Mouse (Mus musculus): ENCODE results near the gene Arf1. TPM values are rescaled to one million over a fixed set of nuclear protein-coding genes. Genes with fewer than 3 reads are reported as not detected.

Gene Arf1
- polyA plus RNA-seq, 1 experiment from 2014 or later, result 611 TPM

DNA sequence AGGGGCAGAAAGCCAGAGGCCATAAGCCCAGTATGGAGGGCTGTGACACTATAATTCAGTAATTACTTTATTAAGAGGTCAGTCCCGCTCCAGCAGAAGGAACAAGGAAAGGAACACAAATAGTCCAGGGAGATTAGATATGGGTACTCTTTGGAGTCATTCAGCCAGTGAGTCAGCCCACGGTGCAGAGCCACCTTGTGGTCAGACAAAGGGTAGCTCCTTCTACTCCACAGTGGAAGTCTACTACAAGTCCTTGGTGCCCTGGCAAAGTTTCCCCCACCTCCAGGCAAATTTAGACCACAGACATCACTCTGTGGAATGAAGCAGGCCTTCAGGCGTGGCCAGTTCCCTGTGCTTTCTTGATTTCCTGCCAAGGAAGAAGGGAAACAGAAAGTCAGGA is 44.2 kb downstream of the Arf1 start:
- no peak overlapping the region for H3K9ac ChIP-seq
- ATAC-seq (ENCODE audit: low FRiP score) (no peak), DNase-seq (ENCODE audit: low spot score) (peak; percentile 73)
- peaks cover 44% of the 10 kb centered on the region for H3K36me3 ChIP-seq (replicated peaks; ENCODE audit: control insufficient read depth, insufficient read depth)
- WGBS, result 32% methylated on average over 3 of the region's 3 CpGs
- H3K4me3 ChIP-seq (replicated peaks; ENCODE audit: low read length), result no peak overlapping the region
- H3K4me1 ChIP-seq (replicated peaks; ENCODE audit: control insufficient read depth, insufficient read depth, low read length), result no peaks in the 10 kb centered on the region
- no peak overlapping the region for H3K27ac ChIP-seq
- H3K9me3 ChIP-seq (ENCODE audit: control insufficient read depth, low read length), result no peaks in the 10 kb centered on the region
- no peak overlapping the region for H3K4me2 ChIP-seq (replicated peaks)
- peaks cover 4% of the 10 kb centered on the region for H3K27me3 ChIP-seq (ENCODE audit: control insufficient read depth, insufficient read depth, low read length)

DNA sequence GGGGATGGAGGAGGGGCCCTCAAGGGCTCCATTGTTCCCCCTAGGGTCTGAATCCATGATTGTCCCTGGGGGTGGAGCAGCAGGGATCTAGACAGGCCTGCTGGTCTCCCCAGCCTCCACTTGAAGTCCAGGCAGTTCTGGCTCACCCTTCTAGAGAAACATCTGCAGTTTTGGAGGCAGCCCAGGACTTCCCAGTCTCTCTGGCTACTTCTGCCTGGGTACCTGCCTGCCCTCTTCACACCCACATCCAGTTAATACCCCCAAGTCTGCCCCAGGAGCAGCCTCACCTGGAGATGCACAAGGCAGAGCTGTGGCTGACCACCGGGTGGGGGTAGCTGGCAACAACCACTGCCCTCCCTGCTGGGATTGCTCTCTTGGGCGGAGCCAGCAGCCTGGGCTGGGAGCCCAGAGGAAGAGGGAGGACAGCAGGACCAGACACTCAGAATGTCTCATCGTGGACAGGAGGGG is 45.2 kb downstream of the Arf1 start, which contains the start of gene Gjc2:
Gene Gjc2 (minus strand): TSS at position 350 of the 468 bp plus-strand sequence.
- Histone ChIP-seq H3K4me1 (replicated peaks; ENCODE audit: control insufficient read depth, insufficient read depth, low read length) (no peaks in the 10 kb centered on the region), H3K9ac (no peak within 1 kb of the TSS), H3K27me3 (ENCODE audit: control insufficient read depth, insufficient read depth, low read length) (peaks cover 13% of the 10 kb centered on the region), H3K4me3 (replicated peaks; ENCODE audit: low read length) (no peak within 1 kb of the TSS), H3K4me2 (replicated peaks) (no peak within 1 kb of the TSS), H3K9me3 (ENCODE audit: control insufficient read depth, low read length) (no peaks in the 10 kb centered on the region), H3K27ac (no peak within 1 kb of the TSS), H3K36me3 (replicated peaks; ENCODE audit: control insufficient read depth, insufficient read depth) (peaks cover 44% of the 10 kb centered on the region)
- no peak for DNase-seq (ENCODE audit: low spot score)
- whole genome bisulfite sequencing, result 45% methylated on average over 3 of the region's 3 CpGs
- no peak for ATAC-seq (ENCODE audit: low FRiP score)

DNA sequence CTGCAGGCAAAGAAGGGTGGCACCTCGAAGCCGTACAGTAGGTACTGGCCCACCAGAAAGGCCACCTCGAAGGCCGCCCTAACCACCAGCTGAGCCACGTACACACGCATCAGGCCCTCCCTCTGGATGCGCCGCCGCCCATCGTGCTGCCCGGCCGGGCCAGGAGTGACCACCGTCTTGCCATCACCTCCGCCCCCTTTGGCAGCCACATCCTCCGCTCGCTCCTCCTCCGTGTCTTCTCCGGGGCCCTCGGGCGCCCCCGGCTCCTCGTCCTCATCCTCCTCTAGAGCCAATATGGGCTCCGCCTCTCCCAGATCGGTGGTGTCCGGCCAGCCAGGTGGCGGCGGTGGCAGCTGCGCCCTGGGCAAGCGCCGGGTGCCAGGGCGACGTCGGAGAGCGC is 51.1 kb downstream of the Arf1 start:
- no peak overlapping the region for H3K27ac ChIP-seq
- no peak for DNase-seq (ENCODE audit: low spot score)
- WGBS, result 10% methylated on average over 34 of the region's 34 CpGs
- H3K4me1 ChIP-seq (replicated peaks; ENCODE audit: control insufficient read depth, insufficient read depth, low read length), result no peaks in the 10 kb centered on the region
- no peak for ATAC-seq (ENCODE audit: low FRiP score)
- no peak overlapping the region for H3K9ac ChIP-seq
- H3K27me3 ChIP-seq (ENCODE audit: control insufficient read depth, insufficient read depth, low read length), result peaks cover 49% of the 10 kb centered on the region
- no peaks in the 10 kb centered on the region for H3K9me3 ChIP-seq (ENCODE audit: control insufficient read depth, low read length)
- H3K36me3 ChIP-seq (replicated peaks; ENCODE audit: control insufficient read depth, insufficient read depth), result no peaks in the 10 kb centered on the region
- H3K4me2 ChIP-seq (replicated peaks), result no peak overlapping the region
- no peak overlapping the region for H3K4me3 ChIP-seq (replicated peaks; ENCODE audit: low read length)

DNA sequence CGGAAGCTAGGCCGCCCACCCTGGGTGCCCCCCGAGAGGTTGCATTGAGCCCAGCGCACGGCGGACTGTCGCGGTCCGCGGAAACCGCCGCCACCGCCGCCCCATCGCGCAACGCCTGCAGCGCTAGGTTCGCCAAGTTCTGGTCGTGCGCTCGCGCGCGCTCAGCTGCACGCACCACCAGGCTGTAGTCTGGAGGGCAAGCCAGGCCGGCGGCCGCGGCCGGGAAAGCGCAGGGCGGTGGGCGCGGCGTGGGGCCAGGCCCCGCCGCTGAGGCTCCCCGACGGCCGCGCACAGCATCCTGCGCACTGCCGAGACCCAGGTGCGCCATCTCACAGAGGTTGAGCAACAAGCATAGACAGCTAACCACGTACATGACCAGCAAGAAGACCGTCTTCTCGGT is 51.6 kb downstream of the Arf1 start:
- no peak overlapping the region for H3K4me2 ChIP-seq (replicated peaks)
- H3K4me1 ChIP-seq (replicated peaks; ENCODE audit: control insufficient read depth, insufficient read depth, low read length), result no peaks in the 10 kb centered on the region
- ATAC-seq (ENCODE audit: low FRiP score) (no peak), DNase-seq (ENCODE audit: low spot score) (no peak)
- peaks cover 49% of the 10 kb centered on the region for H3K27me3 ChIP-seq (ENCODE audit: control insufficient read depth, insufficient read depth, low read length)
- WGBS, result 4% methylated on average over 48 of the region's 48 CpGs
- no peak overlapping the region for H3K9ac ChIP-seq
- no peak overlapping the region for H3K4me3 ChIP-seq (replicated peaks; ENCODE audit: low read length)
- no peaks in the 10 kb centered on the region for H3K36me3 ChIP-seq (replicated peaks; ENCODE audit: control insufficient read depth, insufficient read depth)
- H3K27ac ChIP-seq, result no peak overlapping the region
- no peaks in the 10 kb centered on the region for H3K9me3 ChIP-seq (ENCODE audit: control insufficient read depth, low read length)

DNA sequence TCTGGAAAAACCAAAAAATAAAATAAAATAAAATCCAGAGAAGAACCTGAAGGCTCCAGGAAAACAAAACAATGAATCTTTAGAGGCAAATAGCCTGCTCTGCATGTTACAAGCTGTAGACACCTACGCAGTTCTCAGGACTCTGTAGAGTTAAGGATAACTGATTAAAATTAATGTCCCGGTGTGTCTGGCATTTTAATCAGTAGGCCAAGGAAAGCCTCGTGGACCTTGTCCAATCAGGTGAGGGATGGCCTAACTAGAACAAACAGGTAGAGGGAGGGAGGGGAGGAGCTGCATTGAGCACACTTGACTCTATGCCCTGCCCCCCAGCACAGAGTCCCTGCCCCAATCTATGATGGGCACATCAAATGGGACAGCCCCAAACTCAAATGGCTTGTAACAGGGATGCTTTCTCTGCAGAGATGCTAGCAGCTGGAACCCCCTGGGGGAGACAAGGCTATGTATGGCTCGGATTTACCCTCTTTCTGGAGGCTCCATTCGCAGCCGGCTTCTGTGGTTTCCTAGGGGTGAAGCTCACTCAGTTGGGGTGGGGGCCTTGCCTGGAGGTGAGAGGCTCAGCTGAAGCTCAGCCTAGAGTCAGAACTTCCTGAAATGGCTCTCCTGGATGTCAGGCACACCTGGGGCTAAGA is 53.8 kb downstream of the Arf1 start:
- H3K4me3 ChIP-seq (replicated peaks; ENCODE audit: low read length), result no peak overlapping the region
- no peak overlapping the region for H3K4me2 ChIP-seq (replicated peaks)
- no peaks in the 10 kb centered on the region for H3K4me1 ChIP-seq (replicated peaks; ENCODE audit: control insufficient read depth, insufficient read depth, low read length)
- DNase-seq (ENCODE audit: low spot score), result no peak
- H3K9me3 ChIP-seq (ENCODE audit: control insufficient read depth, low read length), result no peaks in the 10 kb centered on the region
- H3K27me3 ChIP-seq (ENCODE audit: control insufficient read depth, insufficient read depth, low read length), result peaks cover 49% of the 10 kb centered on the region
- no peaks in the 10 kb centered on the region for H3K36me3 ChIP-seq (replicated peaks; ENCODE audit: control insufficient read depth, insufficient read depth)
- no peak overlapping the region for H3K9ac ChIP-seq
- 52% methylated on average over 6 of the region's 6 CpGs for WGBS
- no peak overlapping the region for H3K27ac ChIP-seq
- no peak for ATAC-seq (ENCODE audit: low FRiP score)

DNA sequence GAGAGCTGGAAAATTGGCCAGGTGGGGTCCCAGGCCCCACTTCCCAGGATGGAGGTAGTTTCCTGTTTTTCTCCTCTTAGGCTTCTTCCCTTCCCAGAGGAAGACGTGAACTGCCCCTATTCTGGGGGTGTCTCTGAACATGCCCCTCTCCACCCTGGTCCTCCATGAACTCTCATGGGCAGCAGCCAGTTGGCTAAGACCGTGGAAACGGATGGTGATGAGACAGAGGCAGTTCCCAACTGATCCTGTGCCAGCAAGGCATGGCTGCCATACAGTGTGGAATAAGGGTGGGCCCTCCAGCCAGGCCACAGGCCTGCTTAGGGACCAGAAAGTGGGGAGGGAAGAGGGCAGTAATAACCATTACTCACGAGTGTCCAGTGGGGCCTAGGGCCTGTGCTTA is 57.5 kb downstream of the Arf1 start:
- WGBS, result 80% methylated on average over 4 of the region's 4 CpGs
- Histone ChIP-seq H3K4me1 (replicated peaks; ENCODE audit: control insufficient read depth, insufficient read depth, low read length) (no peaks in the 10 kb centered on the region), H3K27me3 (ENCODE audit: control insufficient read depth, insufficient read depth, low read length) (peaks cover 13% of the 10 kb centered on the region), H3K4me3 (replicated peaks; ENCODE audit: low read length) (no peak overlapping the region), H3K9ac (no peak overlapping the region), H3K36me3 (replicated peaks; ENCODE audit: control insufficient read depth, insufficient read depth) (no peaks in the 10 kb centered on the region), H3K27ac (no peak overlapping the region), H3K4me2 (replicated peaks) (no peak overlapping the region), H3K9me3 (ENCODE audit: control insufficient read depth, low read length) (no peaks in the 10 kb centered on the region)
- ATAC-seq (ENCODE audit: low FRiP score) (no peak), DNase-seq (ENCODE audit: low spot score) (no peak)

DNA sequence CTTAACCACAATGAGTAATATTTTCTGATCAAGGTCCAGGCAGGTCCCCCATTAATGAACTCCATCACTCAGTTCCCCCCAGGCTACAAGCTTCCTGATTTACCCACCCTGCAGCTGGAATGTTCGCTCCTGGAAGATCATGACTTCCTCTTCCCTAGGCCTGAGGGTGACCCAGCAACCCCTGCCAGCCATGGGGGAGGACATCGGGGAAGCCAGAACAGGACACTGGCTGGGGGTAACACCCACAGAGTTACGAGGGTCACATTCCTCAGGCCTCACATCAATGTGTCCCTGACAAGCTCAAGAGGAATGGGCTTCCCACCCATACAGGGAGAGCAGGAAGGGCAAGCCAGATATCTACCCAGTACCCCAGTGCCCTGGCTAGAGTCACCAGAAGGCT is 58.3 kb downstream of the Arf1 start:
- H3K4me3 ChIP-seq (replicated peaks; ENCODE audit: low read length), result no peak overlapping the region
- DNase-seq (ENCODE audit: low spot score) (no peak), ATAC-seq (ENCODE audit: low FRiP score) (no peak)
- H3K4me1 ChIP-seq (replicated peaks; ENCODE audit: control insufficient read depth, insufficient read depth, low read length), result no peaks in the 10 kb centered on the region; the same call in 1 of the 2 replicates
- H3K27ac ChIP-seq, result no peak overlapping the region
- WGBS, result 69% methylated on average over 3 of the region's 3 CpGs
- H3K36me3 ChIP-seq (replicated peaks; ENCODE audit: control insufficient read depth, insufficient read depth), result no peaks in the 10 kb centered on the region
- no peak overlapping the region for H3K9ac ChIP-seq
- no peak overlapping the region for H3K4me2 ChIP-seq (replicated peaks)
- H3K9me3 ChIP-seq (ENCODE audit: control insufficient read depth, low read length), result no peaks in the 10 kb centered on the region
- peaks cover 6% of the 10 kb centered on the region for H3K27me3 ChIP-seq (ENCODE audit: control insufficient read depth, insufficient read depth, low read length)

DNA sequence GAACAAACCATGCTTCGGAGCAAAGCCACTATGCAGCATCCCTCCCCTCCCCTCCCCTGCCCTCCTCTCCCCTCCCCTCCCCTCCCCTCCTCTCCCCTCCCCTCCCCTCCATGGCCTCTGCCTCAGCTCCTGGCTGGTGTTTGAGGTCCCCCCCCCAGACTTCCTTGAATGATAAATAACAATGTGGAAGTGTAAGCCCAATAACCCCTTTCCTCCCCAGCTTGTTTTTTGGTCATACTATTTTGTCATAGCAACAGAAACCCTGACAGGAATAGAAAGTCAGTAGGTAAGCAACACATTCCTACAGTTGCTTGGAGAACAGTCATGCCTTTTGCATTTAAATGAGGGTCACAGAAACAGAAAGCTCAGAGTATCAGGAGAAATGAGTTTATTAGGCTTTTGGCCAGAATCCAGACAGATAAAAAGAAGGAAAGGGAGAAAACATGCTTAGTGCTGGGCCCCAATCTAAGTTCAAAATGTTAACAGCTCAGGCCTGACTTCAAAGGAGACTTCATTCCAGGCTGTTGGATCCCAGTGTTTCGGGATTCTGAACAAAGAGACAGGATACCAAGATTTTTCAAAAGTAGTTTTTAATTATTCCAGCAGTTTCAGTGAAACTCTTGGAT is 62.3 kb downstream of the Arf1 start:
- H3K4me1 ChIP-seq (replicated peaks; ENCODE audit: control insufficient read depth, insufficient read depth, low read length), result peaks cover 16% of the 10 kb centered on the region
- no peak overlapping the region for H3K27ac ChIP-seq
- ATAC-seq (ENCODE audit: low FRiP score) (no peak), DNase-seq (ENCODE audit: low spot score) (peak; percentile 30)
- no peaks in the 10 kb centered on the region for H3K27me3 ChIP-seq (ENCODE audit: control insufficient read depth, insufficient read depth, low read length)
- H3K4me3 ChIP-seq (replicated peaks; ENCODE audit: low read length), result no peak overlapping the region
- no peak overlapping the region for H3K4me2 ChIP-seq (replicated peaks)
- H3K9ac ChIP-seq, result no peak overlapping the region
- 0 out of 2 replicates have a peak, but pooled peaks cover 4% of the 10 kb centered on the region for H3K36me3 ChIP-seq (replicated peaks; ENCODE audit: control insufficient read depth, insufficient read depth)
- no peaks in the 10 kb centered on the region for H3K9me3 ChIP-seq (ENCODE audit: control insufficient read depth, low read length)
- 19% methylated on average over 2 of the region's 2 CpGs for WGBS

DNA sequence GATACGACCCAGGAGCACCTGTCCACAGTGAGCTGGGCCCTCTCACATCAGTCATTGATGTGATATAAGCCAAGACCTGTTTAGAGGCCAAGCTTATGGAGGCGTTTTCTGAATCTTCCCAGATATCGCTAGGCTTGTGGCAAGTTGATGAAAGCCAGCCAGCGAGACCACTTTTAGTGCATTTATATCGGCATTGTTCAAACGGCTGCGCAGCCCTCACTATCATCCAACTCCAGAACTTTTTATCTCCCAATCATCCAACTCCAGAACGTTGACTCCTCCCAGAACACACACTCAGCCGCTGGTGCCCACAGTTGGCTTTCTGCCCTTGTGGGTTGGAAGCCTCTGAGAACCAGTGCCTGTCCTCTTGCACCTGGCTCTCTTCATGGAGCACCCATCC is 63.7 kb downstream of the Arf1 start:
- Histone ChIP-seq H3K4me3 (replicated peaks; ENCODE audit: low read length) (no peak overlapping the region), H3K4me1 (replicated peaks; ENCODE audit: control insufficient read depth, insufficient read depth, low read length) (peaks cover 16% of the 10 kb centered on the region), H3K27me3 (ENCODE audit: control insufficient read depth, insufficient read depth, low read length) (no peaks in the 10 kb centered on the region), H3K27ac (peak overlapping the region; percentile 99; the same call in 1 of the 2 replicates), H3K9ac (peak overlapping the region; percentile 78; the same call in 1 of the 2 replicates), H3K9me3 (ENCODE audit: control insufficient read depth, low read length) (no peaks in the 10 kb centered on the region), H3K36me3 (replicated peaks; ENCODE audit: control insufficient read depth, insufficient read depth) (0 out of 2 replicates have a peak, but pooled peaks cover 4% of the 10 kb centered on the region), H3K4me2 (replicated peaks) (peak overlapping the region; percentile 73)
- WGBS, result 91% methylated on average over 9 of the region's 9 CpGs
- no peak for ATAC-seq (ENCODE audit: low FRiP score)
- DNase-seq (ENCODE audit: low spot score), result no peak

All from hindbrain, embryonic 14.5 days (tissue).